Mouse (Mus musculus): Measurements from ENCODE around the gene Scamp4. TPM values are rescaled to one million over a fixed set of nuclear protein-coding genes. Genes with fewer than 3 reads are reported as not detected.

The Scamp4 gene
- polyA plus RNA-seq (2016; fragmentation: Nextera tagmentation; extraction: Ambion mirVana): 84.8 and 88.2 TPM in 2 replicates

- Histone ChIP-seq H3K27me3 (replicated peaks; ENCODE audit: low read depth, poor library complexity, severe bottlenecking) (no peaks in the 10 kb centered on the region), H3K9me3 (no peaks in the 10 kb centered on the region), H3K4me3 (peak within 1 kb of the TSS; percentile 85), H3K36me3 (replicated peaks) (peaks cover 29% of the 10 kb centered on the region), H3K27ac (replicated peaks) (peak within 1 kb of the TSS; percentile 89), H3K4me1 (peaks cover 24% of the 10 kb centered on the region)
- DNase-seq (ENCODE audit: low spot score): peak; percentile 95
- WGBS: under 1% methylated on average over 54 of the region's 54 CpGs
Measured at GRCm38 (mm10) chr10:80602698-80603325, at the start of gene Scamp4, which contains the start of gene Adat3. Gene Scamp4 (plus strand): TSS chr10:80602872. Gene Adat3 (plus strand): TSS chr10:80602880.

DNA sequence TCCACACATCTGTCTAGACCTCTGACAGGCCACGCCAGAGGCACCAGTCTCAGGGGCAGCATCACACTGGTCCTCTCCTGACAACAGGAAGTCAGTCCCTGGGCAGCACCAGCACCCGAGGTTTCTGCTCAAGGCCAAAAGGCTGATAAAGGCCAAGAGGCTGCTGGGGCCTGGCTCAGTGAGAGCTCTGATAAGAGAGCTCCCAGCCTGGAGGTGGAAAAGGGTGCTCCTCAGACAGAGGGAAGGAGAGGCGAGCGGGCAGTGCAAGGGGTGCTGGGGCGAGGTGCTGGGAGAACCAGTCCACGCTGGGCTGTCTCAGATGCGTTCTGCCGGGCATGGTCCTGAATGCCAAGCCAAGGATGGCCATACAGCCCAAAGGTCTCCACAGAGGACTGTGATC lies 49.1 kb upstream of the Scamp4 start:
- no peaks in the 10 kb centered on the region for H3K9me3 ChIP-seq
- 91% methylated on average over 8 of the region's 8 CpGs for WGBS
- no peak overlapping the region for H3K27ac ChIP-seq (replicated peaks)
- H3K4me1 ChIP-seq: peaks cover 28% of the 10 kb centered on the region
- no peak for DNase-seq (ENCODE audit: low spot score)
- H3K27me3 ChIP-seq (replicated peaks; ENCODE audit: low read depth, poor library complexity, severe bottlenecking): no peaks in the 10 kb centered on the region
- peak overlapping the region; percentile 16; the same call in 1 of the 2 replicates for H3K4me3 ChIP-seq
- H3K36me3 ChIP-seq (replicated peaks): peaks cover 41% of the 10 kb centered on the region

DNA sequence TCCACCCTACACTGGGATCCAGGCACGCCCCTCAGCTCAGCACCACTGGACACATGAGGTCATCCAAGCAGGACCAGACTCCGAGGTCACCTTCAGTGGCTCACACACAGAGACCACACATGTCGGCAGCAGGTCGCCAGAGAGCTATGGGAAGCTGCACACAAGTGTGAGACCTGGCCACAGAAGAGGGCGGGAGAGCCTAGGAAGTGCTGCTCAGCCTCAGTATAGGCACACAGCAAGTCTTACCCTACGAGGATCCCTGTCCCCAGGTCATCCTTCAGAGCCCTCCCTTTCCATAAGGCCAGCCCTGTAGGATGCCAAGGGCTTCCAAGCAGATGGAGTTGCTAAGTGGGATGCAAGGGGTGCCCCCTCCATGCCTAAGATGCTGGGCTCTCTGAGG lies 48.7 kb upstream of the Scamp4 start:
- Histone ChIP-seq H3K27me3 (replicated peaks; ENCODE audit: low read depth, poor library complexity, severe bottlenecking) (no peaks in the 10 kb centered on the region), H3K4me1 (peaks cover 28% of the 10 kb centered on the region), H3K9me3 (no peaks in the 10 kb centered on the region), H3K27ac (replicated peaks) (no peak overlapping the region), H3K4me3 (peak overlapping the region; percentile 16; the same call in 1 of the 2 replicates), H3K36me3 (replicated peaks) (peaks cover 37% of the 10 kb centered on the region)
- no peak for DNase-seq (ENCODE audit: low spot score)
- WGBS: 88% methylated on average over 6 of the region's 6 CpGs

DNA sequence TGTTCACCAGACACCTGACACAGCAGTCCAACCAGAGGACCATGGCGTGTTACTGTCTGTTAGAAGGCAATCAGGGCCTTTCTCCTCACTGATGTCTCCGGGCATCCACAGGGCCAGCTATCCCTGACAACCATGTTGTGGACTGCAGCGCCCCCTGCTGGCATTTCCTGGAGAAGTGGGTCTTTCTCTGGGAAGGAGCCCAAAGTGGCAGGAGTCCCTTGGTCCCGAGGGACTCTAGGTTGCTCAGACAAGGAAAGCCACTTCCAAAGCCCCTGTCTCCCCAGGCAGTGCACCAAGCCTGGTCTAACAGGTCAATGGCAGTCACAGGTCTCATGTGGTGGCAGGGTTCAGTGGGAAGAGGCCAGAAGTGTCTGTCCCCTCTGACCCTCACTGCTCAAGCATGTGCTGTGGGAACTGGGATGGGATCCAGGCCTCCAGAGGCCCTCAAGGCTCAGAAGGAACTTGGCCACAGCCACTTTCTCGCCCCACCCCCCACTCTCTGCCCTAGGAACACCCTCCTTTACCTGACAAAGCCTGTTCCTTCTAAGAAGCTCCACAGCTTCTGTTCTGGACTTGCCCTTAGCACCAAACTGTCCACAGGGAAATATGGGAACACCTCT lies 45.2 kb upstream of the Scamp4 start:
- DNase-seq (ENCODE audit: low spot score): peak; percentile 80
- 41% methylated on average over 5 of the region's 5 CpGs for WGBS
- peaks cover 15% of the 10 kb centered on the region for H3K36me3 ChIP-seq (replicated peaks)
- H3K4me3 ChIP-seq: peak overlapping the region; percentile 11; the same call in 1 of the 2 replicates
- H3K27ac ChIP-seq (replicated peaks): no peak overlapping the region; the same call in 1 of the 2 replicates
- H3K9me3 ChIP-seq: no peaks in the 10 kb centered on the region
- H3K4me1 ChIP-seq: peaks cover 48% of the 10 kb centered on the region
- no peaks in the 10 kb centered on the region for H3K27me3 ChIP-seq (replicated peaks; ENCODE audit: low read depth, poor library complexity, severe bottlenecking)

GRCm38 (mm10) chr10:80559431-80559830 lies 43.2 kb upstream of the Scamp4 start:
- H3K27me3 ChIP-seq (replicated peaks; ENCODE audit: low read depth, poor library complexity, severe bottlenecking): no peaks in the 10 kb centered on the region
- WGBS: 91% methylated on average over 7 of the region's 7 CpGs
- H3K4me1 ChIP-seq: peaks cover 43% of the 10 kb centered on the region
- H3K36me3 ChIP-seq (replicated peaks): 0 out of 2 replicates have a peak, but pooled peaks cover 5% of the 10 kb centered on the region
- no peak overlapping the region for H3K4me3 ChIP-seq
- H3K27ac ChIP-seq (replicated peaks): no peak overlapping the region
- no peaks in the 10 kb centered on the region for H3K9me3 ChIP-seq
- DNase-seq (ENCODE audit: low spot score): no peak

DNA sequence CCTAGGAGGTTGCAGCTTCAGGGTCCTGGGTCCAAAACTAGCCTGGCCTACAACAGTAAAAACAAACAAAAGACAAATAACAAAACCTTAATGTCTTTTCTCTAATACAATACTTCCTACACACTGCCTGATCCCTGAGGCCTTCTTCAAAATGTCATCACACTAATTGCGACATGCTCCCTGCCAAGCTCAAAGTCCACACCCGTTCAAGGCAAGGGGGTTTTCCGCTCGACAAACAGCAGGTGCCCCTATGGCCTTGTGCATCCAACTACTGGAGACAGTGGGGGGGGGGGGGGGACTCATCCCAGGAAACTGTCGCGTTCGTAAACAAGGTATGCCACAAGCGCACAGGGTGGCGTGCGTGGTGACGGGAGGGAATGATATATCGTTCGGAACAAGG lies 42.1 kb upstream of the Scamp4 start:
- H3K4me1 ChIP-seq: peaks cover 43% of the 10 kb centered on the region
- no peaks in the 10 kb centered on the region for H3K9me3 ChIP-seq
- H3K4me3 ChIP-seq: peak overlapping the region; percentile 100
- H3K36me3 ChIP-seq (replicated peaks): peaks cover 5% of the 10 kb centered on the region; the same call in 1 of the 2 replicates
- 2% methylated on average over 13 of the region's 13 CpGs for WGBS
- peak overlapping the region; percentile 99 for H3K27ac ChIP-seq (replicated peaks)
- no peaks in the 10 kb centered on the region for H3K27me3 ChIP-seq (replicated peaks; ENCODE audit: low read depth, poor library complexity, severe bottlenecking)
- no peak for DNase-seq (ENCODE audit: low spot score)

DNA sequence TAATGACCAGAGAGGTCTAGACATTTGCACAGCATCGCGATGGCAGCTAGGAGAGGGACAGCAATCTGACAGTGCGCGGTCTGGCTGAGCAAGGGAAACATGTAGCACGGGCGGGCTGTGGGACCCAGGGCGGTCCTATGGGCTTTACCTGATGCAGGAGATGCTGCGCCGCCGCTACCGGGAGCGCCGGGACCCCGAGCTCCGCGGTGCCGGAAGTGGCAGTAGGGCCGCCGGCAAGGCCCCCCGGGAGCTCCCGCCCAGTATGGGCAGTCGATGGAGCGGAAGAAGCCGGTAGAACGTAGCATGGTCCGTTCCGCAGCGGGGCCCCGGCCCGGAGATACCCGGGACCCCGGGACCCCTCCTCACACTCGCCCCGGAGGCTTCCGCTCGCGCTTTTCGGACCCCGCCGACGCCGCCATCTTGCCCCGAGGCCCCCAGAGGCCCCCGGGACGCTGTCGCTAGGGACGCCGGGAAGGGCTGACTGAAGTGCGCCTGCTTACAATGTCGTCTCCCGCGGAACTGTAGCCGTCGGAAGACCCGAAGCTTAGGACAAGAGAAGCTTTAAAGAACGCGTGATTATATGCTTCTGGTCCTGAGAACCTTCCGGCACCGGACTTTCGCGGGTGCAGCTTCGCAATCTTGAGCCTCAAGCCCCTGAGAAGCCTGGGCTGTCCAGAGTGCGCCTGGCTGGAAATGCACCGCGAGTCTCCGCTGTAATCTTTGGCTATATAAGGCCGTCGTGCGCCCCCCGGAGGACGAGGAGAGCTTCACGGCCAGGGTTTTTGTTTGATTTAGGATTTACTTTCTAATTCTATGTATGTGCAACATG lies 41.3 kb upstream of the Scamp4 start, which contains the start of gene Rexo1:
Gene Rexo1 (minus strand): TSS at position 445 of the 829 bp plus-strand sequence.
- Histone ChIP-seq H3K9me3 (no peaks in the 10 kb centered on the region), H3K27me3 (replicated peaks; ENCODE audit: low read depth, poor library complexity, severe bottlenecking) (no peaks in the 10 kb centered on the region), H3K4me3 (peak within 1 kb of the TSS; percentile 100), H3K4me1 (peaks cover 44% of the 10 kb centered on the region), H3K36me3 (replicated peaks) (peaks cover 5% of the 10 kb centered on the region; the same call in 1 of the 2 replicates), H3K27ac (replicated peaks) (peak within 1 kb of the TSS; percentile 99)
- peak; percentile 93 for DNase-seq (ENCODE audit: low spot score)
- WGBS: under 1% methylated on average over 72 of the region's 72 CpGs

DNA sequence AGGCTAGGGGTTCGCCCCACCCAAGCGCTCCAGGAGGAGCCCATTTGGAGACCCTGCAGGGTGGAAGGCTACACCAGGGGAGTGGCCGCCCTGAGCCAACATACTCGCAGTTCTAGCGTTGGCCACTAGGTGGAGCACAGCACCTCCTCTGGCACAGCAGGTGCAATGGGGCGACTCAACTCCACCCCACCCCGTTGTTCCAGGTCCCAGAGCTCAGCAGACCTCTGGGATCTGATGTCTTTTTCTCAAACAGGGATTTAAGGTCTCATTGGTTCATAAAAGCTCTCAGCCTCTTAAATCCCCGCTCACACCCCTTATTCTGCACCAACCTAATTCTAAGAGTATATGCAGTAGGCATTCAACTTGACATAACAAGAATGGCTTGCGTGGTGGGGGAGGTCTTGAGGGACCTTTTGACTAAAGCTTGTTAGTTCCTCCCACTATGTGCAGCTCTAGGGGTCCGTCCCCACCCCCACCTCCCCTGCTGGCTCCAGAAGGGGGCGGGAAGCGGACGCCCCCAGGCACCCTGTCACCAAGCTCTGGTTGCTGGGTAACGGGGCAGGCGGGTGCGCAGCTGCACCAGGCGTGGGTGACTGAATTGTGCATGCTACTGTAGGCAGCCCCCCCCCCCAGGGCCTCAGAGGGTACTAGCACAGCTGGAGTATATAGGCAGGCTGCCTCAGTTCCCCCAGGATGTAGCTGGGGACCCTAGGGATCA lies 36.1 kb upstream of the Scamp4 start:
- Histone ChIP-seq H3K27me3 (replicated peaks; ENCODE audit: low read depth, poor library complexity, severe bottlenecking) (no peaks in the 10 kb centered on the region), H3K36me3 (replicated peaks) (peaks cover 21% of the 10 kb centered on the region), H3K9me3 (no peaks in the 10 kb centered on the region), H3K4me3 (peak overlapping the region; percentile 16; the same call in 1 of the 2 replicates), H3K4me1 (peaks cover 44% of the 10 kb centered on the region), H3K27ac (replicated peaks) (no peak overlapping the region)
- DNase-seq (ENCODE audit: low spot score): peak; percentile 88
- 20% methylated on average over 17 of the region's 17 CpGs for WGBS

GRCm38 (mm10) chr10:80568876-80569275 lies 33.8 kb upstream of the Scamp4 start:
- Histone ChIP-seq H3K27me3 (replicated peaks; ENCODE audit: low read depth, poor library complexity, severe bottlenecking) (no peaks in the 10 kb centered on the region), H3K4me3 (0 out of 2 replicates have a peak overlapping the region, but pooled peaks have one; percentile 17), H3K27ac (replicated peaks) (no peak overlapping the region), H3K4me1 (peaks cover 58% of the 10 kb centered on the region), H3K36me3 (replicated peaks) (peaks cover 21% of the 10 kb centered on the region), H3K9me3 (no peaks in the 10 kb centered on the region)
- 94% methylated on average over 29 of the region's 29 CpGs for WGBS
- DNase-seq (ENCODE audit: low spot score): no peak

- no peaks in the 10 kb centered on the region for H3K9me3 ChIP-seq
- peak; percentile 66 for DNase-seq (ENCODE audit: low spot score)
- no peaks in the 10 kb centered on the region for H3K27me3 ChIP-seq (replicated peaks; ENCODE audit: low read depth, poor library complexity, severe bottlenecking)
- peaks cover 66% of the 10 kb centered on the region for H3K4me1 ChIP-seq
- H3K4me3 ChIP-seq: peak overlapping the region; percentile 47
- 34% methylated on average over 10 of the region's 10 CpGs for WGBS
- H3K27ac ChIP-seq (replicated peaks): peak overlapping the region; percentile 82
- H3K36me3 ChIP-seq (replicated peaks): peaks cover 20% of the 10 kb centered on the region
Measured at GRCm38 (mm10) chr10:80569664-80570066, 33.0 kb upstream of the Scamp4 start.

- Histone ChIP-seq H3K9me3 (no peaks in the 10 kb centered on the region), H3K4me1 (peaks cover 73% of the 10 kb centered on the region), H3K36me3 (replicated peaks) (peaks cover 18% of the 10 kb centered on the region), H3K27me3 (replicated peaks; ENCODE audit: low read depth, poor library complexity, severe bottlenecking) (no peaks in the 10 kb centered on the region), H3K4me3 (peak overlapping the region; percentile 47), H3K27ac (replicated peaks) (peak overlapping the region; percentile 82)
- 87% methylated on average over 10 of the region's 10 CpGs for WGBS
- DNase-seq (ENCODE audit: low spot score): no peak
Measured at GRCm38 (mm10) chr10:80570419-80570818, 32.3 kb upstream of the Scamp4 start.
